Mouse (Mus musculus): ENCODE results near the gene Tor1b.

DNA sequence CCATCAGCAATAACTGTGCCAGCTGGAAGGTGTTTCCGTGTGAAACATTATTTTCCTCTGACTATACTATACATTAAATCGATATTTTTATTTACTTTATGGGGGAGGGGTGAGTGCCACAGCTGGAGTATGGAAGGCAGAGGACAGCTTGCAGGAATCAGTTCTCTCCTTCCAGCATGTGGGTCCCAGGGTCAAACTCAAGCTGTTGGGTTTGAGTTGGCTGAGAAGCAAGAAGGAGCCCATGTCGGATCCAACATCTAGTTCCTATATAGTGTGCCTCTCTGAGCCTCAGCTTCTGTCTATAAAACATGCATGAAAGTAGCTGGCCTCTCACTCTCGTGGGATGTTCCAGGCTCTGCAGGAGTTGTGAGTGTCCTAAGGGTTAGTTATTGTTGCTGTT, 26.4 kb upstream of the Tor1b start:
- no peak for TF ChIP-seq CTCF (IDR thresholded peaks at IDR 0.05; ENCODE audit: control insufficient read depth, insufficient read depth, low read length)
- TF ChIP-seq POLR2A (IDR thresholded peaks at IDR 0.05; ENCODE audit: borderline replicate concordance, control insufficient read depth, low read depth, low read length) = no peak

Data from bone marrow, adult 2 months (tissue).